Mouse (Mus musculus) natural killer cell, adult 2 months (primary cell): Measurements from ENCODE around the gene Man1a2.

Experiments
- DNase-seq, 2 experiments: peaks; one replicate each; pipeline ENCODE4 v3.0.0; 2022; ENCODE audit warnings: low spot score in 2 of 2

Man1a2 gene

DNA sequence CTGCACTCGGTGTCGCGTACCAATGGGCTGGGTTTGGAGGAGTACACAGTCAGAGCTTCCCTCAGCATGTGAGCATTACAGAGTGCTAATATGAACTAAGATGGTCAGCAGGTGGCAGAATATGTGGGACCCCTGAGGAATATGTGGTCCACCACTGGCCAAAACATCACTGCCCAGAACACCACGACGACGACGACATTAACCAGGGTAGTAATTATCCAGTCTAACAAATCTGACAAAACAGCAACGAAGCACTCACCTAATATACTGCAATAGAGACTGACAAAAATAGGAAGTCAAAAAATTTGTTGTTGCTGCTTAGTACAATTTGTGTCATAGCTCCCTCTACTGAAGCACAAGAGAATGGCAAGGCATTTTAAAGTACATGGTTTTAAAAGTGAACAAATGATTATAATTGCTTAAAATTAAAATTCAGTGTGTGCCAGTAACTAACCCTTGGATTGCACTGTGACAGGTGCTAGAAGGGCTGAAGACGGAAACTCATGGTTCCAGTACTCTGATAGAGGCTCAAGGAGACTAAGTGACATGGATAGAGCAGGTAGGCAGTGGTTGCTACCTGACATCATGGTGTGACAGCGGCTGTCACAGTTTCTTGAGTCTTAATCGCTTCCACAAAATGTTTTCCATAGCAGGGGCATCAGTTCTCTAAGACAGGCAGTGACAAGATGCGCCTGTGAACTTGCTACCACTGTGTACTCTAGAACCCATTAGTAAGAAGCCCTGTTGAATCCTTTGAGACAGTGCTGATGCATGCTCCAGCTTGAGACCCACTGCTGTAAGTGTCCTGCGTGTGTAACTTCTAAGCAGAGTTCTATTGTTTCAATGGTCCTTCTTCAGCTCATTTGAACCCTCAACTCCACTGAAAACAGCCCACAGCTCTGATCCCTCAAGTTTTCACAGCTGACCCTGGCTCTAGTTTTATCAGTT is 116.6 kb downstream of the Man1a2 start:
- DNase-seq: no peak

DNA sequence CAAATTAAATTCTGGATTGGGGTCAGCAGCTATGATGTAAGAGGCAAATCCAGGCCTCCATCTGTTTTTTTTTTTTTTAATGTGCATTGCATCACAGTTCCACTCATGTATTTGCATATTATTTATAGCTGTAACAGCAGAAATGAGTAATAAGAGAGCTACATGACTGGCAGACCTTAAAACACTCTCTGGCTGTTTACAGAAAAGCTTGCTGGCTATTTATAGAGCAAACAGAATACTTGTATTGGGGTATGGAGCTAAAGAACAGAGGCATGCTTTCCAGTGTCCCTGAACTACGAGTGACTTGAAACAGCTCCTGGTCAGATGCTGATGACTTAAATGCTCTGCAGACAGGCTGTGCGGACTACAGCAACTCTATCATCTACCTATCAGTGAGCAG is 121.7 kb downstream of the Man1a2 start:
- DNase-seq: no peak

DNA sequence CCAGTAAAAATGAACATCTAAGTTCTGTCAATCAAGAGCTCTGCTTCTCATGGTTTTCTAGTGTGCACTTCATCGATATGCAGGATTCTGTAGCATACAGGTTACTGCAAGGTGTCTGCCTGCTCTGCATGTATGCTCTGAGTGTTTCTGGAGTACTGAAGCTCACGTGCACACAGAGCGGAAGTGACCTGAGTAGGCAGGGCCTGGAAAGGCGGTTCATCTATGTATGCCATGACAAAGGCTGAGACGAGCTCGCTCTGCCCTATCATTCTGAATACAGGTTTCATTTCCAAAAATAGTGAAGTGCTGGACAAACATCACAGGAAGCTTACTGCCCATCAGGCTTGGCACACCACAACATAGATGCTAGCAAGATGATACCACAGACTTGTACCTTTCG is 122.8 kb downstream of the Man1a2 start:
- DNase-seq: peak in 1 of 2 experiments; percentile 21

DNA sequence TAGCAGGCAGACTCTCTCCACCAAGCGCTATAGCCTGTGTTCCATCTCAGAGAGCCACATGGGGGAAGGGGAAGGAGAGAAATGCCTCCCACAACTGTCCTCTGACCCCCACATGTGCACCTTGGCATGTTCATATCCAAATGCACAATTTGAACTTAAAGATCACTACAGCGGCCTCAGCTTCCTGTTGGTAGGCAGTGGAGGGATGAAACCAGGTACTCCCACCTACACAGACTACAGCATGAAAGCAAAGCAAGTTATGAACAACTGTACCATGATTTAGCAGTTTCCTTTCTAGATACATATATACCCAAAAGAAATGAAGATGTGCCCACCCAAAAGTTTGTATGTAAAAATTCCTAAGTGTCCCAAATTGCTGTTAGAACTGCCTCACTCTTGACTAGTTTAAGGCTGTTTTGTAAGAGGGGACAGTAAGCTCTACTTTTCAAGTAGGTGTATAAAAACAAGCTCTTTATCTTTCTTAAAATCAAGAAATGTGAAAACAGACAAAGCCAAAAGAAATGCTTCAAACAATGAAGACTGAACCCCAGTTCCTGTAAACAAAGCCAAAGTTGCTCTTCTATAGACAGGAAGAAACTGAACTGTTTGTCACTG is 123.6 kb downstream of the Man1a2 start:
- no peak for DNase-seq

DNA sequence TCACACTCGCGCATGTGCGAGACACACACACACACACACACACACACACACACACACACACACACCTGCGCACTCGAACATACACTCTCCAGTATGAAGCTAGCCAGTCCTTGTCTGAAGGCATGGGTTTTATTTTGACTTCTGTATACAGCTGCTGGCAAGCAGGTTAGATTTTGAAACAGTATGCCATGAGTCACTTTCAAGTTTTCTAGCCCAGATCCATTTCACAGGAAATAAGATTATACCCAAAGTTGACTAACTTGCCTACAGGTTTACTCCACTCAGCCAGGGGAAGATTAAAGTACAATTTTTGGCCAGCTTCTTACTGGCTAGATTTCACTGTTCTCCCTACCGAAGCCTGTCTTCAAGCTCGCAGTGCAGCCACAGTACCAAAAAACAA is 125.9 kb downstream of the Man1a2 start:
- no peak for DNase-seq

DNA sequence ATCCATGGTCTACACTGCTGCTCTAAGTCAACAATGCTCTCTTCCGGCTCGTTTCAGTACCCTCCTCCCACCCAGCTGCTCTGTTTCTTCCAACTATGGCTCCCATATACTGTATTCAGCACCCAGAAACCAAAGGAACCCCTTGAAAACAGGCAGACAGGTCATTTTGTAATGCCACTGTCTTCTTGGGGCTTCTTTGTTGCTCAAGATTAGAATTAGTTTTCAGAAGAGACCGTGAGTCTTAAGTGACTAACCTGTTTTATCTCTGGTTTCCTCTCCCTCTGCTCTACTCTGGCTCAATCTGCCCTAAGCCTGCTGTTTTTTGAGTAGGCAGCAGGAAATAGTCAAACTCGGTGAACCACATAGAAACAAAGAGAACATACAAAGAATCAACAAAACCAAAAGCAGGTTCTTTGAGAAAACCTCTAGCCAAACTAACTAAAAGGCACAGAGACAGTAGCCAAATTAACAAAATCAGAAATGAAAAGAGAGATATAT is 127.0 kb downstream of the Man1a2 start:
- peak in 1 of 2 experiments; percentile 16 for DNase-seq

DNA sequence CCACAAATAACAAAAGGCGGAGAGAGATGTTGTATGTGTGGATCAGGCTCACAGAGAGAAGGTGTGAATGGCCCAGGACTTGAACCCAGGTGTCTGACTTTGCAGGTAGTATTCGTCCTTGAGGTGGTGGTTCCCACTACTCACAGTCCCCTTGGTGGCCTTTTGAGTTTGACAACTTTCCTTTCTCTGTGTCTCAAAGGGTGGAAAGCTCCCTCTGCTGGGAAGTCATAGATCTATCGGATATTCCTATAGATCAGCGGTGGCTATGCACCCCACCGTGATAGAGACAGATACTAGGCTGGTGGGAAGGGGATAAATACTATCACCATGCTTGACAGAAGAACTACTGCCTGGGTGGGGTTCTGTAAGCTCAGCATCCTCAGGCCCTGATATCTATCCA is 130.5 kb downstream of the Man1a2 start:
- no peak for DNase-seq

DNA sequence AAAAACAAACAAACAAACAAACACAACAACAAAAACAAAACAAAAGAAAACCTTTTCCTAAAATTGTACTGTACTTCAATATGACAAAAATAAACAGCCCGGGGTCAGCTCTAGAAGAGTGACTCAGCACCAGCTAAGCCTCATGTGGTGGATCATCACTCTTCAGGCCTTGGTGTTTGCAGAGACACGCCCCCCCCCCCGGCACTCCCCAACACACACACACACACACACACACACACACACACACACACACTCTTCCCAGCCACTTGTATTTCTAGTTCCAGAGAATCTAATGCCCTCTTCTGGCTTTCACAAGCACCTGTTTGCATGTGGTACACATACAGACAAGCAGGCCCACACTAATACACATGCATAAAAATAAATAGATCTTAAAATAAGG is 133.1 kb downstream of the Man1a2 start:
- DNase-seq: no peak

DNA sequence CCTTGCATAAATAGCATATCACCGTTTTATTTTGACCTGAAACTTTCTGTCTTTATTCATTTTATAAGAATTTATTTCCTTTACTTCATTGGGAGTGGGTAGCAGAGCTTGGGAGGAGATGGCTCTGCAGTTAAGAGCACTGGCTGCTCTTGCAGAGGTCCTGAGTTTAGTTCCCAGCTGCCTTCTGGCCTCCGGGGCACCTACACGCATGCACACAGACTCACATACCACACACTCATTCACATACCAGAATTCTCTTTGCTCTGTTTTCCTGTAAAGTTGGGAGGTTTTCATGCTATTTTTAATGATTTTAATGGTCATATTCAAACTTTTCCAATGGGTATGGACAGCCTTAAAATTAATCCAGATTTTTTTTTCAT is 137.4 kb downstream of the Man1a2 start:
- no peak for DNase-seq

DNA sequence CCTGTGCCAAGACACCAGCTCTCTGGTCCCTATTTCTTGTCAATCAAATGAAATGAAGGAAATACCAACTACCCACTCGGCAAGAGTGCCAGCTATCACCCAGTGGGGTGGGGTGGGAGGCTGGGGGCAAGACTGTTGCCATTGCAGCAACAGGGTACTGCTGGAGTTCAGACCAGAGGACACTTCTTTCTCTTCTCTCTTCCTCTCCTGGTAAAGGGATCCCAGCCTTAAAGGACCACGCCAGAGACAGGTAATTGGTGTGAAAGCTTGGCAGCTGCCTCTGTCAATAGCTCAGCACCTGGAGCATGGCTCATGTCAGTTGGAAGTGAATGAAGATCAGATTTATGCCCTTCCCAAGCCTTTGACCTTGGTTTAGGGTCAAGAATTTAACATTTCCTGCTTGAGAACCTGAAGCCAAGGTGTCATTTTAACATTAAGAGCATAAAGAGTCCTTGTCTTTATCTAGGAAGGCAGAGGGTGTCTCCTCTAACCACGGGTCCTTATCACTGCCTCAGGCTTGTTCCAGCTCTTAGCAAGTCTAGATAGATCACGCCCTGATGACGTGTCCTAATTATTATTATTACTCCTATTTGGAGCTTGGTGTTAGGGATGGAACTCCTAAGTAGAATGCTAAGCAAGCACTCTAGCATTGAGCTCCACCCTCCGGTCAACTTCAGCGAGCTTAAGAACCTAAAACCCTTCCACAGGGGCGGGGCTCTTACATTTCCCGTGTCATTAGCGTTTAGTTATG is 138.0 kb downstream of the Man1a2 start:
- no peak for DNase-seq

DNA sequence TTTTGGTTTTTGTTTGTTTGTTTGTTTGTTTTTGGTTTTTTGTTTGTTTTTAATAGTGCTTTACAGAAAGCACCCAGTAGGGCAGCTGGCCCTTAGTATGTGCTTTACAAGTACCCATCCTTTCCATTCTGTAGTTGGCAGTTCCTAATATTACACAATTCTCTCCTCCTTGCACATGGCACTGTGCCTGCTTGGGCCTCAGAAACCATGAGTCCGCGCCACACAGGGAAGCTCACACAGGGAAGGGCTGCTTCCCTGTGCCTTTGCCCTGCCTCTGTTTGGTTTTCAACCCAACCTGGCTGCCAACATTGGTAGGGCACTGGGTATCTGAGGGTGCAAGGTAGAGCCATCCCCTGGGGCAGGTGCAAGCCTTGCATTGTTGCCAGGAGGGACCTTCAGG is 148.6 kb downstream of the Man1a2 start:
- DNase-seq: no peak

DNA sequence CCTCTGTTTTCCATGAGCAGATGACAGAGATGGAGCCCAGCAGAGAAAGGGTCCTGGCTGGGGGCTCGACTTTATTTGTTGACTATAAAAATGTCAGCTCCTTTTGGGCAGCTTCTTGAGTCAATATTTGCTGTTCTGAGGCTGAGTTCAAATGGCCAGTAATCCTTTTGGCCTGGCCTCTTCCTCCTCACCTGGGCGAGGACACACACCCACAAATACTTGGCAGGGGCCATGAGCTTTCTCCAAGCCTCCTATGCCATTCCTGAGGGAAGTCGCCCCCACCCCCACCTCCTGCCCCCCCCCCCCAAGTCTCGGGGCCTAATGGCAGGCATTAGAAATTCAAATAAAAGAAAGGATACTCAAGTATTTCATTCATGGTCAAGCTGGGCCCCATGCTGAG is 149.4 kb downstream of the Man1a2 start:
- DNase-seq: no peak

DNA sequence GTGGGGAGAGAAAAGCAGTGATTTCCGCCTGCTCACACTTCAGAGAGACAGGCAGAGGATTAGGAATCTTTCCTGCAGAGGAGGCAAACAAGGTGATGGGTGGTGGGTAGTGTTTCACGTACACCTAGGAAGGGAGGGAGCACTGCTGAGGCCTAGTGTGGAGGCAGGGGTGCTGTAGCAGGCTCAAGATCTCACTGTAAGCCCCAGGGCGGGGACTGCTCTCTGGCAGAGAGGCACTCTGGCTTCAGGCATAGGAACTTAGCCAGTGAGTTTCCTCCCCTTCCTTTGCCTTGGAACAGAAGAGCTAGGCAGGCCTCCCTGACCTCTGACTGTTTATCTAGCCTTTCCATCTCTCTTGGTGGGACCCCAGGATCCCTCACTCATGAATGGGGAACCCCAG is 150.0 kb downstream of the Man1a2 start:
- DNase-seq: no peak

DNA sequence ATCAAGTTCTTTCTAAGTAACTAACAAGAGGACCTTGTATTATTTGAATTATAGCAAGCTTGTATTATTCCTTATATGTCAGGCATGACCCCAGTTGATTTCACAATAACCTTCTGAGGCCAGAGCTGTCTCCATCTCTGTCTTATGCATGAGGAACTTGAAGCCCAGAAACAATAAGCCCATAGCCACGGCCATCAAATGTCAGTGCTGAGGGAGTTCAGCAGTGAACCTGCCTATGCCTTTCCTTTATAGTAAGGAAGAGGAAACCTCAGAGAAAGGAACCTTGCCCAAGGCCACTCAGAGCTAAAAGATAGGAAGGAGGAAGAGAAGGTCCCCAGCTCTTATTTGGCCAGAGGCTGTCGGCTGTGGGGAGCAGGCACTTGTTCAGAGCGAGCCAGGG is 150.9 kb downstream of the Man1a2 start:
- DNase-seq: no peak

DNA sequence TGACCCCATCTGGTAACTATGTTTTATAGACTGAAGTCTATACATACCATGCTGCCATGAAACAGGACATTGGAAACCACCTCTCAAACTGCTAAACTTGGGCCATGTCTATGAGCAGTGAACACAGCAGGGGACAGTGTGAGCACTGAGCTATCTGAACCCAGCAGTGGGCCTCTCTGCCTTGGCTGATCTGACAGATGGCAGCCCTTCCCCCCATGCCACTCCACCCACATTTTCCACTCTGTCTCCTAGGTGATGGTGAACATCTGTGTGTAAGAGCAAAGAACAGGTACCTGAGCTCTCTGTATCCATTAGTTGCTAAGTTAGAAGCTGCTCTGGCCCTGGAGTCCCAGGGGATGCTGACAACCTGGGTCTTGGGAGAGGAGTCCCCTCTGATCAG is 151.9 kb downstream of the Man1a2 start:
- no peak for DNase-seq

DNA sequence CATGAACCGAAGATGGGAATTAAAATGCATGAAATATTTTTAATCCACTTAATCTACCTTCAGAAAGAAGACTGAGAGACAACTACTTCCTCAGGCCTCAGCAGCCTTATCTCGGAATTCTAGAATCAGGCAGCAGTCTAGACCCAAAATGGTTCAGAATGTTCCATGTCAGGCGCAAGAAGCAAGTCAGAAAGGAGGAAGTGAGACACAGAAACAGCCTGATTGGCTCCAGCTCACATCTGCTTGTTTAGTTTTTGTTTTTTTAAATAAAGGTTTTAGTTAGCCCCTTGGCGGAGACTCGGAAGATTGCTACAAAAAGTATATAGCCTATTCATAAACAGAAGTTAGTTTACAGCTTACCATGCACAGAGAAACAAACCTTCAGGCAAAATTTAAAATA is 154.4 kb downstream of the Man1a2 start:
- no peak for DNase-seq

DNA sequence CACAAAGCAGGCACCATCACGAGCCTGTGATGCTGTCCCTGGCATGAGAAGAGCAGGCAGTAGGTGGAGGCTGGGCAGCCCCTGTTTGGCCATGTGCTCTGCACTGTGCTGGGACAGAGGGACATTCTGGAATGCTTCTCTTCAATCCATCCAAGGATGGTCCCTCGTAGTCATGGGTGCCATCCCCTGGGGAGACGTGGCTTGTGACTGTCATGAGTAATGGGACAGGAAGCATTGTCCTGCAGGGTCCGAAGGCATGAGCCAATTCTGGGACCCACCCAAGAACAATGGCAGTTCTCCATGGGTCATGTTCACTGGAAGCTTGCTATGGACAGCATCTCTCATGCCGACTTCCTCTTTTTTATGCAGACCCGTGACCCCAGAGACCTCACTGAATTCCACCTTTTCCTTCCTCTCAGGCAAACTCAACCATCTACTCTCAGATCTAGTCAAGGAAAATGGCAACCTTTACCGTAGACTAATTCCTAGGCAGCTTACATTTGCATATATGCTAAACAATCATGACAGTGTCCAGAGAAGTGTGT is 155.0 kb downstream of the Man1a2 start:
- DNase-seq: no peak

DNA sequence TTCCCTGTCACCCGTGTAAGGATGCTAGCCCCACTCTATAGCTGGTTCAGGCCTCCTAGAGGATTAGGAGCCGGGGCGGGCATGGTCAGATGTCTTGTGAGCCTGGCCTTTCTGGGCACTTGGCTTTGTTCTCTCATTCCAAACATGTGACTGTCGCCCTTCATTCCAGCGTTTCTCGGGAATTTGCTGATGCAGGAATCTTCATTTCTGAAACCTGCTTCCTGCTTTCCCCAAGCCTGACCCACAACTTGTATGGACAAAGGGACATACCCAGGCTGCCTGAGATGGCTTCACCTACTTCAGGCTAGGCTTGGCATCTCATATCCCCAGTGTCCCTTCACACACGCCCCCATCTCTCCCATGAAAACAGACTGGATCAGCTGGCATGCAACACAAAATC is 162.6 kb downstream of the Man1a2 start:
- no peak for DNase-seq

DNA sequence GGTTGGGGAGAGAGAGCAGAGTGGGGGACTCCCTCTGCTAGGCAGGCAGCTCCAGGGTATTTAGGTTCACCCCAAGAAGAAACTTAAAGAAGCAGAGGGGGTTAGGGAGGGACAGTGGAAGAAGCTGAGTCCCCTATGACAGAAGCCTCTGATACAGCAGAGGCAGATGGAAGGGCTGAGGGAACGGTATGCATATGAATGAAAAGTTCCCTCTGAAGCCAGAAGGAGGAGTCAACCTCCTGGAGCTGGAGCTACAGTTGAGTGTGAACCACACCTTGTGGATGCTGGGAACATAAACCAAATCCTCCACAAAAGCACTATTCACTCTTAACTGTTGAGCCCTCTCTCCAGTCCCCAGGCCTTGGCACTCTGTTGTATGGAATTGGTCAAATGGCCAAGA is 163.7 kb downstream of the Man1a2 start:
- no peak for DNase-seq

DNA sequence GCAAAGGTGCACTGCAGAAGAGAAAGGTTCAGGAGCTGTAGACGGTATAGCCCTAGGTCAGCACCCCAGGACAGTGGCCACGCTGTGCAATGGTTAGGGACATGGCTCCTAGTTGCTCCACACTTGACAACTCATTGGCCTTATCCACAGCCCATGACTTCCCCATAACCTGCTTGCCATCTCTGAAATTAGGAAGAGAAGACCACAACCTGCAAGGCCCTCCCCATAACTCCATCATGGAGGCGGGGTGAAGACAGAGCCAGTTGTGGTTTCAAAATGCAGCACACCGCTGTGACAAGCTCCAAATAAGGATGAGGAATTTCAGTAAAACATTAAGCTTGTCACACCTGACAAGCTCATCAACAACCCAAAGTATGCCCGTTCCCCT is 169.6 kb downstream of the Man1a2 start:
- DNase-seq: no peak

DNA sequence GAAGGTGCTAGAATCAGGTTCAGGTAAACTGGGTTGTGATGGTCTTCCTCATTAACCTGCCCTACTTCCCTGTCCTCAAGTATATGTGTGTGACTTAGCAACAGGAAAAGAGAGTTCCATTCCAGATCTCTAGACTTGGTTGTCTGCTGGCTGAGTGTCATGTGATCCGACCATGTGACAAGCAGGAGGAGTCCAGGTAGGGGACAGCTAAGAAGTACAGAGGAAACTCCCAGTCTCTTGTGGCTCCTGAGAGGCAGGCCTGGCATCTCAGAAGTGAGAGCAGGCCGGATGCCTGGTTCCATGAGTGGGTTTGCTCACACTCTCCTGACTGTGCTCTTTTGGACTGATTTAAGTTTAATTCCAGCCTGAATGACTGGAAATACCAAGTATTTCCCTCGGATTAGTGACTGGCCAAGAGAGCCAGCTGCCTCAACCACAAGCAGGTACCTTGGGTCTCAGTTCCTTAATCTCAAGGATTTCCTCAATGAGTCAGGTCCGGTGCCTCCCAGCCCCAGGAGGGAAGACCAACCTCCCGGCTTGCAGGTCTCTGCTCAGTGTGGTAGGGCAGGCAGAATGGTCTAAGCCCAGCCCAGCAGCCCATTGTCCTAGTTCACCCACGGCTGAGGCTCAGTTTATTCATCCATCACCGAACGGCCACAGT is 170.1 kb downstream of the Man1a2 start:
- no peak for DNase-seq
